Mouse (Mus musculus) lung, postnatal 25 days (tissue): ENCODE data around the gene Thoc7.
A peak's percentile ranks its signal among the peaks of the same experiment; 100 is the strongest.
"Not testable (repeated sequence)": the region's sequence is repeated elsewhere in the genome, so short reads cannot be mapped to it uniquely, and the experiment has no call there.

Experiments
- DNase-seq: peaks from one replicate; pipeline ENCODE4 v3.0.0; 2022; ENCODE audit warnings: low spot score

Gene Thoc7

GRCm38 (mm10) chr14:13961401-13962112 lies at the start of gene Thoc7, which contains the start of gene Atxn7:
Thoc7 (minus strand) TSS chr14:13961852.
Atxn7 (plus strand) TSS chr14:13961440.
- peak; percentile 17 for DNase-seq

GRCm38 (mm10) chr14:14009712-14010111 lies 48.1 kb upstream of the Thoc7 start:
- DNase-seq, result no peak

- no peak for DNase-seq
Observed at GRCm38 (mm10) chr14:14002771-14003170, 41.1 kb upstream of the Thoc7 start.

- DNase-seq, result no peak
Observed at GRCm38 (mm10) chr14:13995206-13996097, 33.8 kb upstream of the Thoc7 start.

GRCm38 (mm10) chr14:13990741-13991140 lies 29.1 kb upstream of the Thoc7 start:
- no peak for DNase-seq

GRCm38 (mm10) chr14:13988397-13988796 lies 26.7 kb upstream of the Thoc7 start:
- no peak for DNase-seq

- DNase-seq, result peak; percentile 46
Observed at GRCm38 (mm10) chr14:13982174-13982573, 20.5 kb upstream of the Thoc7 start.

GRCm38 (mm10) chr14:13981286-13981685 lies 19.6 kb upstream of the Thoc7 start:
- DNase-seq, result peak; percentile 7

- peak; percentile 3 for DNase-seq
Observed at GRCm38 (mm10) chr14:13977498-13977897, 15.8 kb upstream of the Thoc7 start.

- no peak for DNase-seq
Observed at GRCm38 (mm10) chr14:13971644-13972234, 10.1 kb upstream of the Thoc7 start.

GRCm38 (mm10) chr14:13970513-13970912 lies 8.9 kb upstream of the Thoc7 start:
- no peak for DNase-seq

GRCm38 (mm10) chr14:13968476-13968875 lies 6.8 kb upstream of the Thoc7 start:
- no peak for DNase-seq

- no peak for DNase-seq
Observed at GRCm38 (mm10) chr14:13967607-13968006, 6.0 kb upstream of the Thoc7 start.

- no peak for DNase-seq
Observed at GRCm38 (mm10) chr14:13963527-13963926, 1.9 kb upstream of the Thoc7 start.

- no peak for DNase-seq
Observed at GRCm38 (mm10) chr14:13962476-13962875, 824 bp upstream of the Thoc7 start.

- DNase-seq, result peak; percentile 61
Observed at GRCm38 (mm10) chr14:13960482-13961325, 948 bp downstream of the Thoc7 start.

GRCm38 (mm10) chr14:13960079-13960478 lies 1.6 kb downstream of the Thoc7 start:
- DNase-seq, result peak; percentile 10

- DNase-seq, result not testable (repeated sequence)
Observed at GRCm38 (mm10) chr14:13952151-13952550, 9.5 kb downstream of the Thoc7 start.

- DNase-seq, result peak; percentile 6
Observed at GRCm38 (mm10) chr14:13950401-13950800, 11.3 kb downstream of the Thoc7 start.

GRCm38 (mm10) chr14:13948345-13948744 lies 13.3 kb downstream of the Thoc7 start:
- no peak for DNase-seq

GRCm38 (mm10) chr14:13944686-13945085 lies 17.0 kb downstream of the Thoc7 start:
- no peak for DNase-seq

- DNase-seq, result no peak
Observed at GRCm38 (mm10) chr14:13934052-13934371, 27.6 kb downstream of the Thoc7 start.
